16 mouse cellular contexts compared by ENCODE assay signal in genomic region chr4:63236235-63236634, GRCm38 (mm10). TPM values are rescaled to one million over a fixed set of nuclear protein-coding genes. Genes with fewer than 3 reads are reported as not detected.
DNase-seq lines count a peak whose midpoint lies in the region; ATAC-seq lines count a peak whose summit lies in the region.
"Had no signal": no experiment of that assay in that cellular context is flagged by ENCODE, and none has a peak within 500 bp of the region (broad histone marks: within the 10 kb centered on the region; RNA-seq: fewer than 3 reads in every experiment).

No protein-coding gene starts in this region.

- H3K4me3 ChIP-seq in liver, embryonic 15.5 days (replicated peaks) = no peak overlapping the region
- H3K4me3 ChIP-seq: limb, embryonic 12.5 days; midbrain, embryonic 13.5 days had no signal

- H3K4me2 ChIP-seq in liver, embryonic 15.5 days = no peak overlapping the region
- H3K4me2 ChIP-seq: limb, embryonic 12.5 days; midbrain, embryonic 13.5 days had no signal

- H3K27ac ChIP-seq in liver, embryonic 15.5 days (replicated peaks) = peak overlapping the region; percentile 71
- H3K27ac ChIP-seq: hindbrain, postnatal 0 days; limb, embryonic 12.5 days; midbrain, embryonic 13.5 days had no signal

- 41% methylated on average over 2 of the region's 2 CpGs for WGBS in liver, embryonic 15.5 days (ENCODE audit: insufficient replicate concordance)

- H3K4me1 ChIP-seq in liver, embryonic 15.5 days (replicated peaks) = peaks cover 18% of the 10 kb centered on the region

- H3K27me3 ChIP-seq in liver, embryonic 15.5 days = no peaks in the 10 kb centered on the region
- H3K27me3 ChIP-seq: limb, embryonic 12.5 days; midbrain, embryonic 13.5 days had no signal

- DNase-seq in left cerebral cortex, postnatal 4 days = peak; percentile 41
- DNase-seq in left cerebral cortex, postnatal 10 days (ENCODE audit: extremely low spot score in 1 of 2, low spot score in 2 of 2) = no peak
- DNase-seq in kidney, adult 18-20 months = peak; percentile 84
- peak; percentile 89 to 93 for DNase-seq in kidney, postnatal 25 days
- DNase-seq in urinary bladder, adult 18-20 months (ENCODE audit: low spot score in 2 of 2) = no peak
- DNase-seq in T-cell, adult 2 months (ENCODE audit: low spot score) = no peak
- DNase-seq in ovary, postnatal 36 days (ENCODE audit: low spot score) = no peak
- DNase-seq: heart, adult 18-20 months; right cerebral cortex, postnatal 25 days had no signal

- no peak overlapping the region for H3K9ac ChIP-seq in liver, embryonic 15.5 days
- H3K9ac ChIP-seq: limb, embryonic 12.5 days; midbrain, embryonic 13.5 days had no signal

- no peaks in the 10 kb centered on the region for H3K9me3 ChIP-seq in liver, embryonic 15.5 days (replicated peaks)

- intact Hi-C loops in left cerebral cortex, postnatal 4 days (cut with DNase I) = no loop called here
- intact Hi-C loops in left cerebral cortex, postnatal 10 days (cut with DNase I) = no loop called here

- ATAC-seq in liver, embryonic 15.5 days (ENCODE audit: insufficient read depth) = peak; percentile 81
- ATAC-seq: activated CD4-positive, CD25-positive, alpha-beta regulatory T cell, adult 4 months; forebrain, embryonic 14.5 days; hindbrain, postnatal 0 days; midbrain, embryonic 13.5 days had no signal

- H3K36me3 ChIP-seq in liver, embryonic 15.5 days (replicated peaks) = 0 out of 2 replicates have a peak, but pooled peaks cover 3% of the 10 kb centered on the region
- H3K36me3 ChIP-seq: midbrain, embryonic 13.5 days had no signal

RNA-seq across cellular contexts. Expression of gene Col27a1, which starts 22.4 kb away (rescaled TPM):
- 1 to 10 TPM; 2.5 to 3.1 TPM for total RNA-seq in left cerebral cortex, postnatal 4 days (2021)
- total RNA-seq in left cerebral cortex, postnatal 10 days (2021) = 1 to 10 TPM; 2.5 to 3.3 TPM
- polyA plus RNA-seq in liver, embryonic 15.5 days (2015; fragmentation: Nextera tagmentation; extraction: Ambion mirVana) = 1.8 and 2.1 TPM in 2 replicates
- total RNA-seq: MEL had no signal

Comparison
In these comparisons a context has a peak if more than half of its experiments do, and no peak if none do; other contexts are left out.
1. DNase-seq: peak in left cerebral cortex, postnatal 4 days (single experiment), kidney, adult 18-20 months (single experiment) and kidney, postnatal 25 days (2 of 2); none in left cerebral cortex, postnatal 10 days (0 of 2), urinary bladder, adult 18-20 months (0 of 2), T-cell, adult 2 months (single experiment) and ovary, postnatal 36 days (single experiment).